ENCODE assay signal across 8 mouse cellular contexts in genomic region chr6:50294128-50294527, GRCm38 (mm10). TPM values are rescaled to one million over a fixed set of nuclear protein-coding genes. Genes with fewer than 3 reads are reported as not detected.
DNase-seq lines count a peak whose midpoint lies in the region; ATAC-seq and TF ChIP-seq lines count a peak whose summit lies in the region.

No protein-coding gene starts in this region.

- TF ChIP-seq POLR2A in lung, adult 2 months (IDR thresholded peaks at IDR 0.05; ENCODE audit: borderline replicate concordance, extremely low read depth, low read depth, low read length), result no peak

- no peak overlapping the region for H3K4me3 ChIP-seq in embryonic facial prominence, embryonic 10.5 days
- no peak overlapping the region for H3K4me3 ChIP-seq in lung, adult 2 months (replicated peaks; ENCODE audit: extremely low read depth, low read depth, low read length)

- TF ChIP-seq CTCF in lung, adult 2 months (IDR thresholded peaks at IDR 0.05; ENCODE audit: insufficient read depth, low read length), result peak; percentile 33

- H3K27ac ChIP-seq in embryonic facial prominence, embryonic 10.5 days (replicated peaks), result no peak overlapping the region

- H3K36me3 ChIP-seq in embryonic facial prominence, embryonic 10.5 days (replicated peaks), result 0 out of 2 replicates have a peak, but pooled peaks cover 2% of the 10 kb centered on the region

- intact Hi-C loops in heart, postnatal 10 days (cut with DNase I), result loop anchor here (1.0 to 5.0 kb wide), 3 partner anchors 182 to 775 kb away; no protein-coding TSS in a partner anchor

- no peaks in the 10 kb centered on the region for H3K27me3 ChIP-seq in embryonic facial prominence, embryonic 10.5 days (replicated peaks; ENCODE audit: low read depth, poor library complexity, severe bottlenecking)

- no peaks in the 10 kb centered on the region for H3K9me3 ChIP-seq in embryonic facial prominence, embryonic 10.5 days

- peak; percentile 82 for DNase-seq in adrenal gland, postnatal 10 days
- peak; percentile 67 for DNase-seq in embryonic facial prominence, embryonic 10.5 days (ENCODE audit: low spot score)
- DNase-seq in heart, postnatal 10 days, result peak; percentile 82 to 89
- peak; percentile 64 to 81 for DNase-seq in kidney, postnatal 4 days
- peak; percentile 37 for DNase-seq in lung, adult 2 months
- DNase-seq in ovary, postnatal 14 days (ENCODE audit: low spot score), result peak; percentile 65
- DNase-seq in thymus, postnatal 0 days (ENCODE audit: low spot score), result peak; percentile 92

- WGBS in embryonic facial prominence, embryonic 10.5 days, result 45% methylated on average over 1 of the region's 1 CpGs
- 44% methylated on average over 1 of the region's 1 CpGs for WGBS in lung, adult 2 months

- peak; percentile 98 for ATAC-seq in CD4-positive, CD25-positive, alpha-beta regulatory T cell, adult 4 months

- no peaks in the 10 kb centered on the region for H3K4me1 ChIP-seq in embryonic facial prominence, embryonic 10.5 days
- H3K4me1 ChIP-seq in lung, adult 2 months (ENCODE audit: control insufficient read depth, insufficient read depth, low read length), result no peaks in the 10 kb centered on the region

RNA-seq across cellular contexts. Expression of gene Gsdme, which starts 30.5 kb away (rescaled TPM):
- polyA plus RNA-seq in CD4-positive, CD25-positive, alpha-beta regulatory T cell, adult 4 months (2017; shearing (Covaris generic)), result 10 to 100 TPM; 15.5 to 16.6 TPM
- total RNA-seq in adrenal gland, postnatal 10 days (2021), result 1 to 10 TPM; 2.8 TPM
- 49.3 and 50.7 TPM in 2 replicates for polyA plus RNA-seq in embryonic facial prominence, embryonic 10.5 days (2016; fragmentation: Nextera tagmentation; extraction: Ambion mirVana)
- total RNA-seq in heart, postnatal 10 days (2021), result under 1 TPM; 0.41 to 0.62 TPM
- 0.48 and 0.75 TPM in 2 replicates for polyA plus RNA-seq in lung, adult 2 months (2012; rRNA removed)
- polyA plus RNA-seq in thymus, postnatal 0 days (2015; fragmentation: Nextera tagmentation; extraction: Ambion mirVana), result 19.1 and 23.8 TPM in 2 replicates

Comparison
In these comparisons a context has a peak if more than half of its experiments do, and no peak if none do; other contexts are left out.
1. DNase-seq: peak in every context shown above with its lines; median percentile 92 in thymus, postnatal 0 days; 86 in heart, postnatal 10 days; 82 in adrenal gland, postnatal 10 days; 72 in kidney, postnatal 4 days; 67 in embryonic facial prominence, embryonic 10.5 days; 65 in ovary, postnatal 14 days; 37 in lung, adult 2 months.